Mouse (Mus musculus) limb, embryonic 14.5 days (tissue): Measurements from ENCODE around the gene Myl6. TPM values are rescaled to one million over a fixed set of nuclear protein-coding genes. Genes with fewer than 3 reads are reported as not detected.

Experiments
- ATAC-seq: fragments of 200-750 bp; cut with Nextera tagmentation; 2 replicates; pipeline ENCODE4 v1.8.0; 2017; ENCODE audit warnings: low read depth, moderate number of reproducible peaks, moderate TSS enrichment; ENCODE audit not compliant: low FRiP score
- DNase-seq: peaks from one replicate; pipeline ENCODE4 v3.0.0-alpha.2; 2015; ENCODE audit warnings: low spot score
- H3K27ac ChIP-seq: fragments of 300-500 bp; sonication (generic); replicated peaks from 2 replicates; pipeline ENCODE4 v1.5.1; 2014; ENCODE audit warnings: low read depth, mild to moderate bottlenecking, low read length, moderate library complexity, mixed read lengths
- H3K27me3 ChIP-seq: fragments of 300-500 bp; sonication (generic); 2 replicates; pipeline ENCODE4 v1.6.1; 2014; ENCODE audit warnings: low read length, mixed read lengths; ENCODE audit not compliant: control insufficient read depth, insufficient read depth
- H3K36me3 ChIP-seq: fragments of 300-500 bp; sonication (generic); 2 replicates; pipeline ENCODE4 v1.6.1; 2014; ENCODE audit warnings: mild to moderate bottlenecking, low read length, moderate library complexity, mixed read lengths; ENCODE audit not compliant: control insufficient read depth, insufficient read depth
- H3K4me1 ChIP-seq: fragments of 300-500 bp; sonication (generic); 2 replicates; pipeline ENCODE4 v1.6.1; 2014; ENCODE audit warnings: antibody characterized with exemption, low read length, mixed read lengths; ENCODE audit not compliant: control insufficient read depth, insufficient read depth
- H3K4me2 ChIP-seq: fragments of 300-500 bp; sonication (generic); replicated peaks from 2 replicates; pipeline ENCODE4 v1.6.1; 2014; ENCODE audit warnings: low read depth, mild to moderate bottlenecking, low read length, moderate library complexity; ENCODE audit not compliant: severe bottlenecking
- H3K4me3 ChIP-seq: fragments of 300-500 bp; sonication (generic); replicated peaks from 2 replicates; pipeline ENCODE4 v1.5.1; 2014; ENCODE audit warnings: low read length
- H3K9ac ChIP-seq: fragments of 300-500 bp; sonication (generic); 2 replicates; pipeline ENCODE4 v1.6.1; 2014; ENCODE audit warnings: mild to moderate bottlenecking, low read depth, low read length, moderate library complexity; ENCODE audit not compliant: severe bottlenecking
- H3K9me3 ChIP-seq: fragments of 300-500 bp; sonication (generic); 2 replicates; pipeline ENCODE4 v1.6.1; 2016; ENCODE audit warnings: low read length; ENCODE audit not compliant: control insufficient read depth
- POLR2A ChIP-seq: fragments of 200-500 bp; IDR thresholded peaks from 2 replicates; pipeline ENCODE4 v1.8.0; 2012; ENCODE audit warnings: inconsistent platforms, mild to moderate bottlenecking, moderate library complexity, borderline replicate concordance; ENCODE audit not compliant: insufficient read depth, insufficient read length; ENCODE audit errors: extremely low read depth
- WGBS: fragments of 180-500 bp; shearing (Covaris S2); extraction: QIAGEN DNeasy Blood & Tissue Kit; methylation state at CpG from one replicate; pipeline ENCODE4 v1.1.7; 2014; 5-methylcytosine and 5-hydroxymethylcytosine counted together
- polyA plus RNA-seq, 2 experiments: library from polyadenylated mRNA; depleted of rRNA in 1 of 2; stranded (reverse) in 1 of 2; unstranded in 1 of 2; fragments of >200 nt; fragmentation: Nextera tagmentation in 1 of 2; extraction: Ambion mirVana in 1 of 2; gene quantifications; 2 replicates each; pipeline versions ENCODE4 v1.2.1 to v1.2.3; 2012 to 2014

The Myl6 gene
- polyA plus RNA-seq, 2 experiments = 1,105 to 1,623 TPM

GRCm38 (mm10) chr10:128516677-128517076 lies 22.7 kb upstream of the Myl6 start:
- WGBS = 26% methylated on average over 6 of the region's 6 CpGs
- Histone ChIP-seq H3K36me3 (peaks cover 64% of the 10 kb centered on the region), H3K9ac (no peak overlapping the region), H3K4me1 (no peaks in the 10 kb centered on the region), H3K4me2 (no peak overlapping the region), H3K27ac (no peak overlapping the region), H3K4me3 (no peak overlapping the region), H3K9me3 (no peaks in the 10 kb centered on the region), H3K27me3 (peaks cover 17% of the 10 kb centered on the region; the same call in 1 of the 2 replicates)
- TF ChIP-seq POLR2A = no peak
- ATAC-seq (no peak), DNase-seq (no peak)

- Histone ChIP-seq H3K4me2 (no peak overlapping the region; the same call in 1 of the 2 replicates), H3K9me3 (no peaks in the 10 kb centered on the region), H3K36me3 (peaks cover 64% of the 10 kb centered on the region), H3K27ac (no peak overlapping the region), H3K4me1 (no peaks in the 10 kb centered on the region), H3K9ac (no peak overlapping the region), H3K27me3 (peaks cover 17% of the 10 kb centered on the region; the same call in 1 of the 2 replicates), H3K4me3 (no peak overlapping the region)
- ATAC-seq = no peak
- TF ChIP-seq POLR2A = no peak
- WGBS = 19% methylated on average over 13 of the region's 20 CpGs
- no peak for DNase-seq
Measured at GRCm38 (mm10) chr10:128516029-128516428, 22.1 kb upstream of the Myl6 start.

DNA sequence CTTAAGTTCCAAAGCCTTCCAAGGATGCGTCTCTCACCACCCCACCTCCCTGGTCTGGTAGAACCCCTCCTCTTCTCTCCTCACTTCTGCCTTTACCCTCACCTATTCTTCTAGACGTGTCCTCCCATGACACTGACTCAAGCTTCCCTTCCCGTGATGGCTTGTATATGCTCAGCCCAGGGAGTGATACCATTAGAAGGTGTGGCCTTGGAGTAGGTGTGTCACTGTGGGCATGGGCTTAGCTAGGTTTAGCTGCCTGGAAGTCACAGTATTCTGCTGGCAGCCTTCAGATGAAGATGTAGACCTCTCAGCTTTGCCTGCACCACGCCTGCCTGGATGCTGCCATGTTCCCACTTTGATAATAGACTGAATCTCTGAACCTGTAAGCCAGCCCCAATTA lies 21.1 kb upstream of the Myl6 start:
- Histone ChIP-seq H3K4me2 (no peak overlapping the region), H3K9ac (no peak overlapping the region), H3K27me3 (peaks cover 17% of the 10 kb centered on the region; the same call in 1 of the 2 replicates), H3K27ac (no peak overlapping the region), H3K36me3 (peaks cover 62% of the 10 kb centered on the region), H3K4me1 (no peaks in the 10 kb centered on the region), H3K9me3 (no peaks in the 10 kb centered on the region), H3K4me3 (no peak overlapping the region)
- 83% methylated on average over 4 of the region's 4 CpGs for WGBS
- DNase-seq (no peak), ATAC-seq (no peak)
- no peak for TF ChIP-seq POLR2A

DNA sequence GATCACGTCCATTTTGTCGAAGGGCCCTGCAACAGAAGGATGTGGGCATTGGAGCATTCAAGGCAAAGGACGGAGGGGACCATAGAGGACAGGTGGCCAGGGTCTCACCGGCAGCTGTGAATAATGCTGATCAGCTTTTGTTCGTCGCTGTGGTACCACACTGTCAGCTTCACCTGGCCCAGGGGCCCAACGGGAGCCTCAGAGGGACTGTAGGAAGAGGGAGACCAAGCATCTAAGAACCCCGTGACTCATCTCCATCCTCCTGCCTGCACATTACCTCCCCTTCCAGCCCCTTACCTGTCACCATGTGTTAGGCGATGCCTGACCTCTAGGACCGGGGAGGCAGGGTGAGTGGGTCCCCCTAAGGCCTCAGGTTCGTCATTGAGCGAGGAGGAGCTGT lies 17.8 kb upstream of the Myl6 start:
- Histone ChIP-seq H3K4me2 (no peak overlapping the region), H3K27me3 (peaks cover 4% of the 10 kb centered on the region; the same call in 1 of the 2 replicates), H3K9ac (no peak overlapping the region), H3K4me1 (no peaks in the 10 kb centered on the region), H3K36me3 (peaks cover 50% of the 10 kb centered on the region), H3K27ac (no peak overlapping the region), H3K9me3 (no peaks in the 10 kb centered on the region), H3K4me3 (no peak overlapping the region)
- WGBS = 81% methylated on average over 12 of the region's 12 CpGs
- ATAC-seq (no peak), DNase-seq (no peak)
- no peak for TF ChIP-seq POLR2A

- no peaks in the 10 kb centered on the region for H3K4me1 ChIP-seq
- H3K27ac ChIP-seq = no peak overlapping the region
- peaks cover 50% of the 10 kb centered on the region for H3K36me3 ChIP-seq
- no peak overlapping the region for H3K4me3 ChIP-seq
- DNase-seq (no peak), ATAC-seq (no peak)
- no peak for TF ChIP-seq POLR2A
- H3K4me2 ChIP-seq = no peak overlapping the region
- 86% methylated on average over 9 of the region's 9 CpGs for WGBS
- H3K27me3 ChIP-seq = no peaks in the 10 kb centered on the region; the same call in 1 of the 2 replicates
- H3K9ac ChIP-seq = no peak overlapping the region
- no peaks in the 10 kb centered on the region for H3K9me3 ChIP-seq
Measured at GRCm38 (mm10) chr10:128511189-128511588, 17.2 kb upstream of the Myl6 start.

DNA sequence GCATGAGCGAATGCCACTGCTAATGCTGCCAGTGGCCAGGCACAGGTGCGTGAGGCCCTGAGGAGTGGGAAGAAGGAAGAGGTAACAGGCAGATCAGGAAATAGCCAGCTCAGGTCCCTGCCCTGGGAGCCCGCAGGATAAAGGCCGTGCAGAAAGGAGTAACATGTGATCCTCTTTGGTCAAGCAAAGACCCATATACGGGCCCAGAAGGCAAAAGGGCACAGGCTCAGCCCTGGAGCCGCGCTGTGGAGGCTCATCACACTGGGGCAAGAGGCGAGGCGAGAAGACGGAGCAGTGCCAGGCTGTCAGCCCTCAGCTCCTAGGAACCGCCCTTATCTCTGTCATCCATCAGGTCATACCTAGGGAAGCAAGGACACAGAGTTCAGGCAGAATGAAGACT lies 16.4 kb upstream of the Myl6 start:
- H3K36me3 ChIP-seq = peaks cover 47% of the 10 kb centered on the region
- no peak for DNase-seq

More for the DNA sequence above, 16.4 kb upstream of the Myl6 start:
- Histone ChIP-seq H3K27me3 (no peaks in the 10 kb centered on the region), H3K9ac (no peak overlapping the region), H3K4me2 (no peak overlapping the region), H3K27ac (no peak overlapping the region), H3K4me1 (no peaks in the 10 kb centered on the region), H3K9me3 (no peaks in the 10 kb centered on the region), H3K4me3 (no peak overlapping the region)
- ATAC-seq = no peak
- 83% methylated on average over 11 of the region's 11 CpGs for WGBS
- no peak for TF ChIP-seq POLR2A
